Mouse (Mus musculus): ENCODE measurements around the gene Dcaf17. TPM values are rescaled to one million over a fixed set of nuclear protein-coding genes. Genes with fewer than 3 reads are reported as not detected.

Gene Dcaf17
- polyA plus RNA-seq, 1 experiment from 2014 or later: 43.6 TPM

- no peaks in the 10 kb centered on the region for H3K36me3 ChIP-seq (ENCODE audit: control insufficient read depth, insufficient read depth, low read length)
- 52% methylated on average over 12 of the region's 12 CpGs for WGBS
- no peaks in the 10 kb centered on the region for H3K4me1 ChIP-seq (replicated peaks; ENCODE audit: control insufficient read depth, insufficient read depth, low read length)
- H3K4me3 ChIP-seq (ENCODE audit: low read depth, low read length): no peak overlapping the region
- H3K27ac ChIP-seq (ENCODE audit: low read depth, low read length): no peak overlapping the region
- H3K4me2 ChIP-seq (ENCODE audit: low read depth, low read length, severe bottlenecking): no peak overlapping the region
- H3K9ac ChIP-seq (ENCODE audit: low read length): no peak overlapping the region
- ATAC-seq (replicated peaks; ENCODE audit: low FRiP score) (no peak), DNase-seq (ENCODE audit: low spot score) (peak; percentile 5)
- H3K9me3 ChIP-seq (ENCODE audit: control insufficient read depth, low read length): no peaks in the 10 kb centered on the region
- H3K27me3 ChIP-seq (ENCODE audit: control insufficient read depth, insufficient read depth, low read length): no peaks in the 10 kb centered on the region
Measured at GRCm38 (mm10) chr2:71025576-71026315, 29.4 kb upstream of the Dcaf17 start.

GRCm38 (mm10) chr2:71026787-71027186 is 28.3 kb upstream of the Dcaf17 start:
- no peak overlapping the region for H3K9ac ChIP-seq (ENCODE audit: low read length)
- ATAC-seq (replicated peaks; ENCODE audit: low FRiP score): peak; percentile 36; the same call in 1 of the 2 replicates
- no peaks in the 10 kb centered on the region for H3K4me1 ChIP-seq (replicated peaks; ENCODE audit: control insufficient read depth, insufficient read depth, low read length)
- 37% methylated on average over 5 of the region's 5 CpGs for WGBS
- H3K27me3 ChIP-seq (ENCODE audit: control insufficient read depth, insufficient read depth, low read length): no peaks in the 10 kb centered on the region
- peak; percentile 49 for DNase-seq (ENCODE audit: low spot score)
- H3K4me2 ChIP-seq (ENCODE audit: low read depth, low read length, severe bottlenecking): no peak overlapping the region
- no peaks in the 10 kb centered on the region for H3K36me3 ChIP-seq (ENCODE audit: control insufficient read depth, insufficient read depth, low read length)
- H3K4me3 ChIP-seq (ENCODE audit: low read depth, low read length): no peak overlapping the region
- H3K9me3 ChIP-seq (ENCODE audit: control insufficient read depth, low read length): no peaks in the 10 kb centered on the region
- no peak overlapping the region for H3K27ac ChIP-seq (ENCODE audit: low read depth, low read length)

GRCm38 (mm10) chr2:71027631-71028030 is 27.5 kb upstream of the Dcaf17 start:
- DNase-seq (ENCODE audit: low spot score) (peak; percentile 29), ATAC-seq (replicated peaks; ENCODE audit: low FRiP score) (no peak)
- WGBS: 97% methylated on average over 9 of the region's 9 CpGs
- no peak overlapping the region for H3K9ac ChIP-seq (ENCODE audit: low read length)
- no peak overlapping the region for H3K27ac ChIP-seq (ENCODE audit: low read depth, low read length)
- no peaks in the 10 kb centered on the region for H3K9me3 ChIP-seq (ENCODE audit: control insufficient read depth, low read length)
- H3K27me3 ChIP-seq (ENCODE audit: control insufficient read depth, insufficient read depth, low read length): no peaks in the 10 kb centered on the region
- H3K4me3 ChIP-seq (ENCODE audit: low read depth, low read length): no peak overlapping the region
- H3K4me2 ChIP-seq (ENCODE audit: low read depth, low read length, severe bottlenecking): no peak overlapping the region
- H3K36me3 ChIP-seq (ENCODE audit: control insufficient read depth, insufficient read depth, low read length): no peaks in the 10 kb centered on the region
- no peaks in the 10 kb centered on the region for H3K4me1 ChIP-seq (replicated peaks; ENCODE audit: control insufficient read depth, insufficient read depth, low read length)

GRCm38 (mm10) chr2:71030663-71031062 is 24.5 kb upstream of the Dcaf17 start:
- WGBS: 83% methylated on average over 2 of the region's 2 CpGs
- Histone ChIP-seq H3K36me3 (ENCODE audit: control insufficient read depth, insufficient read depth, low read length) (no peaks in the 10 kb centered on the region), H3K4me1 (replicated peaks; ENCODE audit: control insufficient read depth, insufficient read depth, low read length) (peaks cover 4% of the 10 kb centered on the region; the same call in 1 of the 2 replicates), H3K27ac (ENCODE audit: low read depth, low read length) (no peak overlapping the region), H3K9me3 (ENCODE audit: control insufficient read depth, low read length) (no peaks in the 10 kb centered on the region), H3K4me3 (ENCODE audit: low read depth, low read length) (no peak overlapping the region), H3K27me3 (ENCODE audit: control insufficient read depth, insufficient read depth, low read length) (no peaks in the 10 kb centered on the region), H3K4me2 (ENCODE audit: low read depth, low read length, severe bottlenecking) (no peak overlapping the region), H3K9ac (ENCODE audit: low read length) (no peak overlapping the region)
- DNase-seq (ENCODE audit: low spot score): peak; percentile 32
- no peak for ATAC-seq (replicated peaks; ENCODE audit: low FRiP score)

- Histone ChIP-seq H3K4me1 (replicated peaks; ENCODE audit: control insufficient read depth, insufficient read depth, low read length) (peaks cover 4% of the 10 kb centered on the region; the same call in 1 of the 2 replicates), H3K9me3 (ENCODE audit: control insufficient read depth, low read length) (no peaks in the 10 kb centered on the region), H3K27ac (ENCODE audit: low read depth, low read length) (no peak overlapping the region), H3K9ac (ENCODE audit: low read length) (no peak overlapping the region), H3K4me3 (ENCODE audit: low read depth, low read length) (no peak overlapping the region), H3K27me3 (ENCODE audit: control insufficient read depth, insufficient read depth, low read length) (no peaks in the 10 kb centered on the region), H3K4me2 (ENCODE audit: low read depth, low read length, severe bottlenecking) (no peak overlapping the region), H3K36me3 (ENCODE audit: control insufficient read depth, insufficient read depth, low read length) (no peaks in the 10 kb centered on the region)
- no peak for ATAC-seq (replicated peaks; ENCODE audit: low FRiP score)
- DNase-seq (ENCODE audit: low spot score): peak; percentile 23
- WGBS: 82% methylated on average over 18 of the region's 18 CpGs
Measured at GRCm38 (mm10) chr2:71031973-71032794, 22.9 kb upstream of the Dcaf17 start.

- Histone ChIP-seq H3K4me1 (replicated peaks; ENCODE audit: control insufficient read depth, insufficient read depth, low read length) (peaks cover 4% of the 10 kb centered on the region; the same call in 1 of the 2 replicates), H3K27ac (ENCODE audit: low read depth, low read length) (no peak overlapping the region), H3K9ac (ENCODE audit: low read length) (no peak overlapping the region), H3K4me2 (ENCODE audit: low read depth, low read length, severe bottlenecking) (no peak overlapping the region), H3K9me3 (ENCODE audit: control insufficient read depth, low read length) (no peaks in the 10 kb centered on the region), H3K36me3 (ENCODE audit: control insufficient read depth, insufficient read depth, low read length) (no peaks in the 10 kb centered on the region), H3K4me3 (ENCODE audit: low read depth, low read length) (no peak overlapping the region), H3K27me3 (ENCODE audit: control insufficient read depth, insufficient read depth, low read length) (no peaks in the 10 kb centered on the region)
- DNase-seq (ENCODE audit: low spot score) (peak; percentile 24), ATAC-seq (replicated peaks; ENCODE audit: low FRiP score) (no peak)
- whole genome bisulfite sequencing: 92% methylated on average over 4 of the region's 4 CpGs
Measured at GRCm38 (mm10) chr2:71033014-71033413, 22.1 kb upstream of the Dcaf17 start.

GRCm38 (mm10) chr2:71033987-71034386 is 21.1 kb upstream of the Dcaf17 start:
- peaks cover 4% of the 10 kb centered on the region; the same call in 1 of the 2 replicates for H3K4me1 ChIP-seq (replicated peaks; ENCODE audit: control insufficient read depth, insufficient read depth, low read length)
- peak; percentile 30 for DNase-seq (ENCODE audit: low spot score)
- ATAC-seq (replicated peaks; ENCODE audit: low FRiP score): no peak
- no peak overlapping the region for H3K4me3 ChIP-seq (ENCODE audit: low read depth, low read length)
- H3K36me3 ChIP-seq (ENCODE audit: control insufficient read depth, insufficient read depth, low read length): no peaks in the 10 kb centered on the region
- H3K27ac ChIP-seq (ENCODE audit: low read depth, low read length): no peak overlapping the region
- H3K4me2 ChIP-seq (ENCODE audit: low read depth, low read length, severe bottlenecking): no peak overlapping the region
- H3K27me3 ChIP-seq (ENCODE audit: control insufficient read depth, insufficient read depth, low read length): no peaks in the 10 kb centered on the region
- no peaks in the 10 kb centered on the region for H3K9me3 ChIP-seq (ENCODE audit: control insufficient read depth, low read length)
- H3K9ac ChIP-seq (ENCODE audit: low read length): no peak overlapping the region
- 65% methylated on average over 8 of the region's 8 CpGs for WGBS

- H3K27me3 ChIP-seq (ENCODE audit: control insufficient read depth, insufficient read depth, low read length): no peaks in the 10 kb centered on the region
- no peak overlapping the region for H3K4me2 ChIP-seq (ENCODE audit: low read depth, low read length, severe bottlenecking)
- H3K9me3 ChIP-seq (ENCODE audit: control insufficient read depth, low read length): no peaks in the 10 kb centered on the region
- H3K4me3 ChIP-seq (ENCODE audit: low read depth, low read length): no peak overlapping the region
- no peak overlapping the region for H3K9ac ChIP-seq (ENCODE audit: low read length)
- H3K36me3 ChIP-seq (ENCODE audit: control insufficient read depth, insufficient read depth, low read length): no peaks in the 10 kb centered on the region
- WGBS: 87% methylated on average over 6 of the region's 6 CpGs
- no peak for DNase-seq (ENCODE audit: low spot score)
- ATAC-seq (replicated peaks; ENCODE audit: low FRiP score): no peak
- no peak overlapping the region for H3K27ac ChIP-seq (ENCODE audit: low read depth, low read length)
- peaks cover 4% of the 10 kb centered on the region; the same call in 1 of the 2 replicates for H3K4me1 ChIP-seq (replicated peaks; ENCODE audit: control insufficient read depth, insufficient read depth, low read length)
Measured at GRCm38 (mm10) chr2:71037447-71037846, 17.7 kb upstream of the Dcaf17 start.

All from forebrain, embryonic 11.5 days (tissue).